Mouse (Mus musculus) MEL (cell line): ENCODE data around the gene Rps13. TPM values are rescaled to one million over a fixed set of nuclear protein-coding genes. Genes with fewer than 3 reads are reported as not detected.

Source experiments
- DNase-seq: peaks from one replicate; pipeline ENCODE4 v3.0.0; 2011; ENCODE audit warnings: low read depth, low spot score
- H3K27ac ChIP-seq: 2 replicates; pipeline ENCODE4 v1.5.1; 2012; ENCODE audit warnings: low read depth, mild to moderate bottlenecking, control low read depth, low read length, moderate library complexity; ENCODE audit not compliant: control insufficient read depth
- H3K27me3 ChIP-seq, 2 experiments: fragments of 150-350 bp in 1 of 2; sonication (generic) in 1 of 2; 2 replicates each; pipeline ENCODE4 v1.6.1; 2012; ENCODE audit warnings: low read length in 2 of 2, mild to moderate bottlenecking in 2 of 2, improper control_type of control experiment in 1 of 2, moderate library complexity in 1 of 2; ENCODE audit not compliant: insufficient read depth in 2 of 2, control insufficient read depth in 1 of 2
- H3K36me3 ChIP-seq, 2 experiments: 2 replicates each; pipeline ENCODE4 v1.6.1; 2012 to 2014; ENCODE audit warnings: low read length in 2 of 2, improper control_type of control experiment in 1 of 2, inconsistent platforms in 1 of 2, mild to moderate bottlenecking in 1 of 2; ENCODE audit not compliant: insufficient read depth in 2 of 2, control insufficient read depth in 1 of 2
- H3K4me1 ChIP-seq, 2 experiments: fragments of 150-350 bp in 1 of 2; sonication (generic) in 1 of 2; 2 replicates each; pipeline ENCODE4 v1.6.1; 2012; ENCODE audit warnings: low read length in 2 of 2, improper control_type of control experiment in 1 of 2, mild to moderate bottlenecking in 1 of 2; ENCODE audit not compliant: insufficient read depth in 2 of 2, control insufficient read depth in 1 of 2
- H3K4me3 ChIP-seq, 2 experiments: fragments of 150-350 bp in 1 of 2; sonication (generic) in 1 of 2; 2 replicates each; pipeline ENCODE4 v1.5.1; 2012; ENCODE audit warnings: low read depth in 2 of 2, low read length in 2 of 2, mild to moderate bottlenecking in 2 of 2, moderate library complexity in 2 of 2, control low read depth in 1 of 2, improper control_type of control experiment in 1 of 2; ENCODE audit not compliant: control insufficient read depth in 1 of 2, insufficient read depth in 1 of 2
- H3K79me2 ChIP-seq: 2 replicates; pipeline ENCODE4 v1.6.1; 2012; ENCODE audit warnings: mild to moderate bottlenecking, low read length, moderate library complexity; ENCODE audit not compliant: control insufficient read depth, poor library complexity, insufficient read depth
- H3K9ac ChIP-seq: 2 replicates; pipeline ENCODE4 v1.6.1; 2012; ENCODE audit warnings: low read depth, mild to moderate bottlenecking, control low read depth, low read length, moderate library complexity; ENCODE audit not compliant: control insufficient read depth, poor library complexity, severe bottlenecking
- H3K9me3 ChIP-seq: fragments of 150-350 bp; sonication (generic); replicated peaks from 2 replicates; pipeline ENCODE4 v1.6.1; 2012; ENCODE audit warnings: mild to moderate bottlenecking, low read length, improper control_type of control experiment, moderate library complexity; ENCODE audit not compliant: insufficient read depth
- MAX ChIP-seq: IDR thresholded peaks from 2 replicates; pipeline ENCODE4 v1.6.1; 2011; ENCODE audit warnings: low read length, improper control_type of control experiment
- MEF2A ChIP-seq: IDR thresholded peaks from 2 replicates; pipeline ENCODE4 v1.6.1; 2014; ENCODE audit warnings: low read depth, mild to moderate bottlenecking, inconsistent platforms, low read length, improper control_type of control experiment; ENCODE audit not compliant: poor library complexity, insufficient replicate concordance, severe bottlenecking; ENCODE audit errors: extremely low read depth
- polyA plus RNA-seq, 2 experiments: library from polyadenylated mRNA; stranded (reverse) in 1 of 2; unstranded in 1 of 2; fragments of >175 nt in 1 of 2; fragments of >200 nt in 1 of 2; gene quantifications; 2 replicates each; pipeline versions ENCODE4 v1.2.1 to v1.2.4; 2012; ENCODE audit warnings: low replicate concordance in 2 of 2, low read depth in 1 of 2; ENCODE audit not compliant: insufficient read length in 2 of 2, insufficient read depth in 1 of 2, missing spikeins in 1 of 2
- total RNA-seq: library from RNA; depleted of rRNA; stranded (reverse); fragments of 300-350 nt; gene quantifications from 2 replicates; pipeline ENCODE4 v1.2.3, GENCODE M21; 2012; rRNA removed

The Rps13 gene
- total and polyA plus RNA-seq, 3 experiments: 388 to 1,952 TPM; not detected in 1

- no peak overlapping the region for H3K4me3 ChIP-seq
- H3K9me3 ChIP-seq: no peaks in the 10 kb centered on the region
- H3K27ac ChIP-seq: no peak overlapping the region
- no peak overlapping the region for H3K9ac ChIP-seq
- no peaks in the 10 kb centered on the region for H3K4me1 ChIP-seq
- no peaks in the 10 kb centered on the region for H3K27me3 ChIP-seq
- no peaks in the 10 kb centered on the region for H3K36me3 ChIP-seq
- no peak for TF ChIP-seq MEF2A
- no peak for TF ChIP-seq MAX
- TF ChIP-seq, all 39 proteins: peak for 0
- H3K79me2 ChIP-seq: no peaks in the 10 kb centered on the region
- no peak for DNase-seq
Observed at GRCm38 (mm10) chr7:116282755-116283154, 51.2 kb downstream of the Rps13 start.

Other genes with a start within 250 kb of the Rps13 start
- gene Gm4353, start 249.6 kb downstream of the Rps13 start, total RNA-seq: 20.8 and 21.0 TPM in 2 replicates
- 10 to 100 TPM in 1 of 2 experiments, not detected in 1; 22.7 TPM for gene Gm4353, start 249.6 kb downstream of the Rps13 start, polyA plus RNA-seq
- gene Plekha7, start 25.8 kb downstream of the Rps13 start, total RNA-seq: 4.4 and 4.9 TPM in 2 replicates
- 10 to 100 TPM in 1 of 2 experiments, not detected in 1; 14.5 TPM for gene Plekha7, start 25.8 kb downstream of the Rps13 start, polyA plus RNA-seq
- gene Pik3c2a, start 109.3 kb upstream of the Rps13 start, total RNA-seq: 3.6 and 3.9 TPM in 2 replicates
- gene Pik3c2a, start 109.3 kb upstream of the Rps13 start, polyA plus RNA-seq: 1 to 10 TPM in 1 of 2 experiments, not detected in 1; 2.6 TPM
- 5.5 and 5.8 TPM in 2 replicates for gene Nucb2, start 170.2 kb upstream of the Rps13 start, total RNA-seq
- 1 to 10 TPM in 1 of 2 experiments, not detected in 1; 6.4 TPM for gene Nucb2, start 170.2 kb upstream of the Rps13 start, polyA plus RNA-seq